Mouse (Mus musculus): ENCODE results near the gene Srf. TPM values are rescaled to one million over a fixed set of nuclear protein-coding genes. Genes with fewer than 3 reads are reported as not detected.
A peak's percentile ranks its signal among the peaks of the same experiment; 100 is the strongest.
"Not testable (repeated sequence)": the region's sequence is repeated elsewhere in the genome, so short reads cannot be mapped to it uniquely, and the experiment has no call there.

Gene Srf
- 10 to 100 TPM; 80.0 to 87.2 TPM for total RNA-seq (2021)
- long read RNA-seq, experiment 1, transcript Srf-201 (7 exons, 2,616 nt) = major isoform, 38 of 110 reads
- long read RNA-seq, experiment 1, partial matches to known transcripts = 24 of 110 reads
- long read RNA-seq, experiment 1, other reads (novel, unspliced or antisense) = 45 of 110 reads
- long read RNA-seq, experiment 2, transcript Srf-201 (7 exons, 2,616 nt) = major isoform, 34 of 77 reads
- long read RNA-seq, experiment 2, partial matches to known transcripts = 13 of 77 reads
- long read RNA-seq, experiment 2, other reads (novel, unspliced or antisense) = 27 of 77 reads

DNA sequence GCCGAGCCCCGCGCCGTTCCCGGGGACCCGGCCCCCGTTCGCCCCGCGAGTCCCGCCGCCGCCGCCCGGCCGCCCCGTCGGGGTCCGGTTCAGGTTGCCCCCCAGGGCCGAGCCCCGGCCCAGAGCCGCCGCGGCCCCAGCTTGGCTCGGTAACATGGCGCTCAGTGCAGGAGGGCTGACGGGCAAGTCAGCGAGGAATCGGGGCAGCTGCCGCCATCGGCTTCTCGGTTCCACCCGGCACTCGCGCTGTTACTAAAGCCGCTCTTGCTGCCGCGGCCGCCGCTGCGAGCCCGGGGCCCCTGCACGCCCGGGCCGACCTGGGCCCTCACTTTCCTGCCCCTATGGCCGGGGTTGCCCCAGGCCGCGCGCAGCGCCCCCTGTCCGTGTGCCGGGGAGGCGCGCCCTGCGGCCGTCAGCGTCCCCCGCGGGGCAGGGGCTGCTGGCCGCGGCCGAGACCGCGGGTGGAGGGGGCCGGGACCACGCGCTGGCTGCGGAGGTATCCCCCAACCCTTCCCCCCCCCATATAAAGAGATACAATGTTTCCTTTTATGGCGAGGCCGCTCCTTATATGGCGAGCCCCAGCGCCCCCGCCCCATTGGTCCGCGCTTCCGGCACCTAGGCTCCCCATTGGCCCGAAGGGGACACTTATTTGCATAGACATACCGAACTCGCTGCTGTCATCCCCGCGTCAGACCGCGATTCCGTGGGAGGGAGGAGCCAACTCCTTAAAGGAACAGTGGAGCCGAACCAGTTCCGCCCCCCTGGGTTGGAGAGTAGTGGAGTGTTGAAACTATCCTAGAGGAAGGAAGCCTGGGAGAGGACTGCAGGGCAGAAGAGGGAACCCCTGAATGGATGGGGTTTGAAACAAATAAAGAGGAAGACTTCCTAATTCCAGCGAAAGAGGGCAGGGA, at the start of gene Srf:
Gene Srf (minus strand): TSS at position 503 of the 911 bp plus-strand sequence.
- DNase-seq (ENCODE audit: low spot score) = peak; percentile 97

DNA sequence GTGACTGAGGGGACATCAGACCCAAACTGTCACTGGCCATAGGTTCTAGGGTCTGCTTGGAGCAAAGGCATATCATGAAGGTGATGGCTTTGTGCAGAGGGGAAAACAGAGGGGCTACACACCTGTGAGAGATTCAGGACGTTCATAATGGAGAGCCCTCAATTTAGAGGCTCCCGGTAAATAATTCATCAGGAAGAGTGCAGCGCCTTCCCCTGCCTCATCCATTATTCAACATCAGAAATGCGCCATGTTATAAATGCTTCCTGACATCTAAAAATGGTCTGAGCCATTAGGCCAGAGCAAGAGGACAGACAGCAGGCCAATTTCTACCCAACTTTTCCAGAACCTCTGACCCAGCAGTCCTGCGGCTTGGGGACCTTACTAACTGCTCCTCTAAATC, 49.2 kb upstream of the Srf start:
- DNase-seq (ENCODE audit: low spot score) = no peak

DNA sequence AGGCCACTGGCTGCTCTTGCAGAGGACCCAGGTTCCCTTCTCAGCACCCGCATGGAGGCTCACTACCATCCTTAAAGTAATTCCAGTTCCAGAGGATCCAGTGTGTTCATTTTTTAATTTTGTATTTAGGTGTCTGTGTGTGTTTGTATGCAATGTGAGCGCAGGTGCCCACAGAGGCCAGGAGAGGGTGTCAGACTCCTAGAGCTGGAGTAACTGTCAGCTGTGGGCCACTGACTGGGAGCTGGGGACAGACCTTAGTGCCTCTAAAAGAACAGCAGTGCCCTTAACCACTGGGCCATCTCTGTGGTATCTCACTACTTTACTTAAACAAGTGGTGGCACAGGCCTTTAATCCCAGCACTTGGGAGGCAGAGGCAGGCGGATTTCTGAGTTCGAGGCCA, 47.3 kb upstream of the Srf start:
- DNase-seq (ENCODE audit: low spot score) = no peak

DNA sequence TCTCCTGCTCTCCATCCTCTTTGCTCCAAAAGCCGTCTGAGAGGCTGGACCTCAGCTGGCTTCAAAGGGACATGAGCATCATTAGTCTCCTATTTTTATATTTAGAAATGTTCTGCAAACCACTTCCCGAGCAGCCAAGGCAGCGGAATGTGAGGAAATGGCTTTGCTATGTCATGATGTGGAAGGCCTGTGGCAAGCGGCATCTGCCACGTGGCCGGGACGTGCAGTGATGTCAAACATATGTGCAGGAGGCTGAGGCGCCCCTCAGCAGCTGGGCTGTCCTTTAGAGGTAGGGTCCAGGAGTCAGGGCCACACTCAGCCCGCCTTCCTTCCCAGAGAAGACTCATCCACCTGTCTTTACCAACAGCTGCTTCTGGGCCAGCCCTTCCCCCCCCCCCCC, 46.2 kb upstream of the Srf start:
- DNase-seq (ENCODE audit: low spot score) = no peak

DNA sequence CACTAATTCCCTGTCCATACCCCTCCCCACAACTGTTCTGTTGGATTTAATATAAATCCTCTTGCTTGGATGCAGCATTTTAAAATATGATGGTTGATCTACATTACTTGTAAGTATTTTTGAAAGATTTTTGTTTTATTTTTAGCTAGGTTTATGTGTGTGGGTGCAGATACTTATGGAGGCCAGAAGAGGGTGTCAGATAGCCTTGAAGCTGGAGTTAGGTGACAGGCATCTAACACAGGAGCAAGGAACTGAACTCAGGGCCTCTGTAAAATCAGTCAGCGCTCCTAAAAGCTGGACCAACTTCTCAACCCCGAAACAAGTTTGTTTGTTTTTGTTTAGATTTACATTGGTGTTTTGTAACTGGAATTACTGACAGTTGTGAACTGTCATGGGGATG, 44.6 kb upstream of the Srf start:
- DNase-seq (ENCODE audit: low spot score) = no peak

DNA sequence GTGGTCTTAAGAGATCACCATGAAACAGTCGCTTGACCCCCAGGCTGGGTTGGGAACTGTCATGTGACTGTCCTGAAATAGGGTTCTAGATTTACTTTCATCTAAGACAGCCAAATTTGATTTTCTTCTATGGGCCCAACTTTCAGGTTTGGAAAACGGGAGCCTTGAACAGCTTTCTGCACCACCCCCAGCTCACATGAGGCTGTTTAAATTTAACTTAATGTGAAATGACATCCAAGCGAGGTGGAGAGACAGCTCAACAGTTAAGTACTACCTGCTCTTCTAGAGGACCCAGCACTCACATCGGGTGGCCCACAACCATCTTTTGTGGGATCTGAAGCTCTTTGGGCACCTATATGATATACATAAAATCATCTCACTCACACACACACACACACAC, 43.0 kb upstream of the Srf start:
- DNase-seq (ENCODE audit: low spot score) = no peak

DNA sequence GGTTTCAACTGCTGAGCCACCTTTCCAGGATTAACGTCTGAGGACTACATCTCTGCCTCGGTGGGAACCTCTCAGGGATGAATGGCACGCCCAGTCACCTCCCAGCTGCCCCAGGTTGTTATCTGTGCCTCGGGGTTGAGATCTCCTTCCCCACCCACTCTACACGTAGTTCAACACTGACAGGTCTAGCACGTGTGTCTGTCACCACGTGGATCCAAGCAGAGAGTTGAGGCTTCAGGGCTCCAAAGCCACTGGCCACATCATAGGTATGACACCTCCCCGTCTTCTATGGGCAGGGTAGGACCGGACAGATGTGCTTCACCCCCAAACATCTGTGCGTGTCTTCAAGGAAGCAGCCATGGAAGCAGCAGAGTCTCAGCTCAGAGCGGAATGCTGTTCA, 42.0 kb upstream of the Srf start:
- DNase-seq (ENCODE audit: low spot score) = no peak

DNA sequence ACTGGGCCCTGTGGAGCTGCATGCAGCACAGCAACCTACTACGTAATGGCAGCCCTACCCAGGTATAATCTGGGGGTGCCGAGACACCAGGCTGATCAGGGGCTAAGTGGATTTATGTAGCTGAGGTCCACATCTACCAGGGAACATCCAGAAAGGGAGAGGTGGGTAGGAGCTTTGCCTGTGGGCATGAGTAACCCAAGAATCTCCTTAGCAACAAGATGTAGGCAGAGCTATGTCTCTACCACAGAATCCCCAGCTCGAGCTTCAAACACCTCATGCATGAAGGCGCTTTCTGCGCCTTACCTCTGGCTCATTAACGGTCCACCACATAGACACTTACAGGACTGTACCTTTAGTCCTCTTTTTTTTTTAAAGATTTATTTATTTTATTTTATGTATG, 39.4 kb upstream of the Srf start:
- no peak for DNase-seq (ENCODE audit: low spot score)

DNA sequence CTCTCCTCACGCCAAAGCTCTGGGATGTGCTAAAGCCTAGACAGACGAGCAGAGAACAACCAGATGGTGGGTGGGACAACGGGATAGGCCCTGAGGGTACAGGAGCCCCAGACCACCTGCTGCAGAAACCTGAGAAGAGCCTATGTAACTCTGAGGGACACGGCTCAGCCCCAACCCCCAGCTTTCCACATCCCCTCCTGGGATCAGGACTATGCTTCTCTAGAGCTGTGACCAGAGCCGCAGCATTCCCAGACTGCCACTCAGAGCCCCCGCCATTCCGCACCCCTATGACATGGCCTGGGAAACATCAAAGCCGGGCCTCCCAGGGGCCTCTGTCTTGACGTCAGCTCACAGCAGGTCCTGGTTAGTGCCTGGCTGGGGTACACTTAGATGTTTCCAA, 38.6 kb upstream of the Srf start:
- no peak for DNase-seq (ENCODE audit: low spot score)

DNA sequence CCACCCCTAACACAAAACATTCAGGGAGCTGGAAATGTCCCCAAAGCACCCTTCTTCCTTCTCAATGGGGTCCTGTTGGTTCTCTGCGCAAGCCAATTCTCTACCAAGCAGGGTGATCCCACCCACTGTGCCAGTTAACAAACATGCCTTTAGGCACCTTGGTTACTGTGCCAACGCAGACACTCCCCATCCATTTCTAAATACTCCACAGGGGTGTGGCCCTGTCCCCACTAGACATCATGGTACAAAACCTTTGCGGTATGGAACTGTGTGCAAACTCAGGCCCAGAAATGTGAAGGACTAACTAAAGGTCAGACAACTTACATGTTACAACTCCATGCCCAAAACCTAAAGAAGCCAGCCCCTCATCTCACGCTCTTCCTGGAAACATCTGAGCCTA, 37.1 kb upstream of the Srf start:
- no peak for DNase-seq (ENCODE audit: low spot score)

DNA sequence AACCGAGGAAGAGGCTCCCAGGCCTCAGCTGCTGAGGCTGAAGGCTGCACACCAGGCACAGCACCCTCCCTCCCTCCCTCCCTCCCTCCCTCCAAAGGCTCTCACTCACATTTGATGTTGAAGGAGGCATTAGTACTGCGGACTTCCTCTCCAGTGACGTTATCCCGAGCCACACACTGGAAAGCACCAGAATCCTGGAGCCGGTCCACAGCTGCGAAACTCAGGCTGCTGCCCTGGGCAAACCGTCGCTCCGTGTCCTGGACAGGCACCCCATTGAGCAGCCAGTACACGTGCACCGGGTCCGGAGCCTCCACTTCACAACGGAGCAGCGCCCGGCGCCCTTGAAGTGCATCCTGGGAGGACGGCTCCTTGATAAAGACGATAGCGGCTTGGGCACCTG, 35.4 kb upstream of the Srf start:
- DNase-seq (ENCODE audit: low spot score) = no peak

DNA sequence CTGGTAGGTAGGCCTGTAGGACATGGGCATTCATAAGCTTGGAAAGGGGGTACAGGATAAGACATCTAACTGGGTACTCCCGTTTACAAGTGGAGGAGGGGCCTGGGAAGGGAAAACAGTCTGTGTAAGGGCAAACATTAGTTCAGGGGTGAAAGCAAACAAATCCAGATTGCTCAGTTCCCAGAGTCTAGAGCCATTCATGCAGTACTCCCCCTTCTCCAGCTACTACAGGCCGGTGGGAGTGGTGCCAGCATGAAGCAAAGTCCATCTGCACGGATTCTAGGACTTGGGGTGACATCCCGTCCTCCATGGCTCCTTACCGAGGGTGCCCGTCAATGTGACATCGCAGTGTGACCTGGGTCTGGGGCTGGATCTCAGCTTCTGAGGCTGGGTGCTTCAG, 34.5 kb upstream of the Srf start:
- no peak for DNase-seq (ENCODE audit: low spot score)

DNA sequence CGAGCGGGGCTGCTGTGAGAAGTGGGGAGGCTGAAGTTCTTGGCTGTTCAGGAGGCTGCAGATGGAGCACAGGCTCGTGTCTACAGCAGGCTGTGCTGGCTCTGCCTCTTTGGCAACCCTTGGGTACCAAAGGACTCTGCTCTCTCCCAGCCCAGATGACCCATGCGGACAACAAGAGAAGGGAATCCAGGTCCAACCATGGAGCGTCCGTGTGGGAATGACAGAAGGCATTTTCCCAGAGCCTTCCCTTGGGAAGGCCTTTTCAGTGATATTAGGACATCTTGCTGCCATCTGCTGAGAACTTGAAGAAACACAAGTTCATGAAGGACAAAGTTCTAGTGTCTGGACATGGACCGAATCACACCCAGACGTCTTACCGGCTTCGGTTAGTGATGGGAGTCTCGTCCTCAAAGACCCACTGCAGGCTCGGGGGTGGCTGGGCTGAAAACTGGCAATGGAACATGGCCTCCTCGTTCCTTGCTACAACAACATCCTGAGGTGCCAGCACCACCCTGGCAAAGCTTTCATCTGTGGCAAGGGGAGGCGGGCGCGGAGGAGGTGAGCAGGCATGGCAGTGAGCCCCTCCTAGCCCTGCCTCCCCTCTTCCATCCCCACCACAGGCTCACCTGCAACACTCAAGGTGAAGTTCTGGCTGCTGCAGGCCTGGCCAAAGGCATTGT, 33.8 kb upstream of the Srf start:
- no peak for DNase-seq (ENCODE audit: low spot score)

DNA sequence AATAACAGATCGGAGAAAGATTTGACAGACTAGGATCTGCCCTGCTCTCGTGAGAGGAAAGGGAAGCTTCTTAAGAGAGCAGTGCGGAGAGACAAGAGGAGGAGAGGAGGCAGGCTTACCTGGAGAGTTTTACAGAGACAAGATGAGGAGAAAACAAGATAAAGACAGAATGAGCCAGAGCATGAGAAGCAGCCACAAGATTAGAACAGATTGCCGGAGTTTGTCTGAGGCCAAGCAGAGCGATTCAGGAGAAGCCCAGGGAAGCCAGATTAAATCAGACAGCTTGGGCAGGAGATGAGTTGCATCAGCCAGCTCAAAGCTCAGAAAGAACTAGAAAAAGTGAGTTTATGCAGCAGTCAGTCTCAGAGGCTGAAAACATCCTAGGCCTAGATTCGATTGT, 32.9 kb upstream of the Srf start:
- no peak for DNase-seq (ENCODE audit: low spot score)

DNA sequence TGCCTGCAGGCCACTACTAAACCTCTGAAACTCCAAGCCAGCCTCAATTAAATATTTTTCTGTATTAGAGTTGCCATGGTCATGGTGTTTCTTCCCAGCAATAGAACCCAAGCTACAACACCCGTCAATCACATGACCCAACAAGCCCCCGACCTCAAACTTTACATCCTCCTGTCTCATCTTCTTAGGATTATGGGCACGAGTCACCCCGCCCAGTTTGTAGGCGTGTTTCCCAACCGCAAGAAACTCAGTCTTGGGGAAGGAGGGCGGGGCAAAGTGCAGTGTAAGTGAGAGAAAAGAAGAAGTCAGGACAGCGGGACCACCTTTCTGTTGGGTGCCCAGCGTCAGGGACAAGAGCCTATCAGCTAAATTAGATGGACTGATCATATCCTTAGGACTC, 32.2 kb upstream of the Srf start:
- no peak for DNase-seq (ENCODE audit: low spot score)

DNA sequence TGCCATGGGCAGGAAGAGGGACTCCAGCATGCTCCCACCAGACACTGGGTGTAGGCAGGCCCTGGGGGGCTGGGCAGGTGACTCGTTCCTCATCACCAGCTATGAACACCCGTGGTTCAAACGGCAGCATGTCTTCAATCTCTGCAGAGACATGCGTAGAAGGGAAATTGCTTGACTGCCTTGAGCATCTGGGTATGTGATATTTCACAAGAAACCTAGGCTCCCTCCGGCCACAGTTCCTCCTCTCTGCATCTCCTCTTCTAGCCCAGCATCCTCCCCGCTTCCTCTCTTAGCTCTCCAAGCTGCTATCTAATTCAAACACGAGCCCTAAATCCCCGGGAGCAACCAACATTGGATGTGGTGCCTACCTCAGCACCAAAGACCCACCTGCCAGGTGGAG, 30.4 kb upstream of the Srf start:
- no peak for DNase-seq (ENCODE audit: low spot score)

DNA sequence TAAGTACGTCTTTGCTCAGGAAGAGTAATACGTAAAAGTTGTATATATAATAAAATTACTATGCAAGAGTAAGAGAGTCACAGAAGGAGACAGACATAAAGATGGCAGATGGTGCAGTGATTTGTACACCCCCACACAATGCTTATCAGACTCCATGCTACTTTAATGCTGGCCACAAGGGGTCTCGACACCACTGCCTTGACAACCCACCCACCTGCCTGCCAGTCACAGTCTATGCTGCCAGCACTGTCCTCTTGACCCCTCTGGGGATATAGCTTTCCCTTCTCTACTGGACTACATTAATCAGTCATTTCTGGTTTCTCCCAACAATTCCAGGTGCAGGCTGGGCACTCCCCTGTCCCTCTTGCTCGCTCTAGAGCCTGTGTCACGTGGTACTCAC, 22.7 kb upstream of the Srf start:
- DNase-seq (ENCODE audit: low spot score) = no peak

DNA sequence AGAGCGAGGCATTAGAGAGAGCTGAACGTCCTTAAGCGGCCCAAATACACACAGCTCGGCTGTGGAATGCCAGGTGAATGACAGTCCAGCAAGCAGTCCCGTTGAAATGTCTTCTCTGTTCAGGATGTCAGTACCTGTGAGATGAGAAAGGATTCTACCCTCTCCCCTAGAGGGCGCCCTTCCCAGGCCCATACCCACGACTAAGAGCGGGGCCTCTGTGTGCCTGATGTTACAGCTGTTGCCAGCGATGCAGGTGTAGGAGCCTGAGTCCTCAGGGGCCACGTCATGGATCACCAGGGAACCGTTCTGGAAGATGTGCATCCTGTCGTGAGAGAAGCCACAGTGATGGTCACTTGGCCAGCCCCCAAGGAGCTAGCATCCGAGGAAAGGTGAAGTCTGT, 20.1 kb upstream of the Srf start:
- no peak for DNase-seq (ENCODE audit: low spot score)

DNA sequence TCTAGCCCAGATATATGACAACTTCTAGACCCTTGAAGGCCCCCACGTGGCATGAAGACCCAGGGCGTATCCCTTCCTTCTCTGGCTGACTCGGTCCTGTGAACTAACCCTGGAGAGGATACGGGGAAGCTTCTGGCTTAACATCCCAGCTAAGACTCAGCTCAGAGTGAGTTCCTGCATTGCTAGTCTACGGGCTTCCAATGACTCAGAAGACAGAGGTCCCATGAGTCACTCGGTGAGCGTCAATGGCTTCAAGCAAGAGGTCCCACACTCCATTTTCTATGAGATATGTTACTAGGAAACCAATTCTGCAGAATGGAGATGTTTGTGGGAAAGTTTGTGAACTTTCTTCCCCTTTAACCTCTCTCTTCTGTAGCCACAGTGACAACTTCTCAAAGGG, 18.6 kb upstream of the Srf start:
- DNase-seq (ENCODE audit: low spot score) = no peak

DNA sequence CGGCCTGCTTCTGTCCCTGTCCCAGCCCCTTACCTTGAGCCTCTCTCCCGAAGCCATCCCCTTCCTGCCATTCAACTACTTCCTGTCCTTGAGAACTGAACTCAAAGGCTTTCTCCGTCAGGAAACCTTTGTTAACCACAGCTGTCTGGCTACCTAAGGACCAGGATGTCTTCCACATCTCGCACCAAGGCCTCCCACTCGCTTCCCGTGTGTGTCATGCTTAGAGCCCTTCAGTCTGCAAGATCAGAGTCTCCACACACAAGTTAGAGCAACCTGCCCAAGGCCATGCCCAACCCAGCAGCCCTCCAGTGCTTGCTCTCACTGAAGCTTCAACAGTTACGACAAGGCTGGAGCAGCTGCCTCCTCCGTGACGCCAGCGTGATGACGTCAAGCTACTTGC, 15.0 kb upstream of the Srf start:
- no peak for DNase-seq (ENCODE audit: low spot score)

DNA sequence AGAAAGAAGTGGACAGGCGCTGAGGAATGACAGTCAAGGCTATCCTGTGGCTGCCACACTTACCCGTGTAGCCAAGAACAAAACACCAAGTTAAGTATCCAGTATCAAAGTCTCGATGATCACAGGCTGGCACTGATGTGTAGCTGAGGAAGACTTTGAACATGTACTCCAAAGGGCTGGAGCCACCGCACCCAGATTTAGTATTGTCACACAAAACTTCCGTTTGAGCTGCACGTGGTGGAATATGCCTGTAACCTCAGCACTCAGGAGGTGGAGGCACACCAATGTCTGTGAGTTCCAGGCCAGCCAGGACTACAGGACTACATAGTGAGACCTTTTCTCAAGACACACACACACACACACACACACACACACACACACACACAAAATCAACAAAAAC, 3.2 kb upstream of the Srf start:
- DNase-seq (ENCODE audit: low spot score) = no peak

DNA sequence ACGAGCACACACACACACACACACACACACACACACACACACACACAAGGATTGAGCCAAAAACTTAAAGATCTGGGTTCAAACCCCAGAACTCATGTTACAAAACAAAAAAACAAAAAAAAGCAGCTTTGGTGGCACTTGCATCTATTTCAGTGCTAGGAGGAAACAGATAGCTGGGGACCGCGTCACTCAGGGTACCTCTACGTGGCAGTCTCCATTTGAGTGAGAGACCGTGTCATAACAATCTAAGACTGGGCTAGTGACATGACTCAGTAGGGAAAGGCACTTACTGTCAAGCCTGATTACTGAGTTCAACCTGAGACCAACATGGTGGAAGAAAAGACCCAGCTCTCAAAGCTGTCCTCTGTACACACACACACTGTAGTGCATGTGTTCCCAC, 2.2 kb upstream of the Srf start:
- DNase-seq (ENCODE audit: low spot score) = no peak

DNA sequence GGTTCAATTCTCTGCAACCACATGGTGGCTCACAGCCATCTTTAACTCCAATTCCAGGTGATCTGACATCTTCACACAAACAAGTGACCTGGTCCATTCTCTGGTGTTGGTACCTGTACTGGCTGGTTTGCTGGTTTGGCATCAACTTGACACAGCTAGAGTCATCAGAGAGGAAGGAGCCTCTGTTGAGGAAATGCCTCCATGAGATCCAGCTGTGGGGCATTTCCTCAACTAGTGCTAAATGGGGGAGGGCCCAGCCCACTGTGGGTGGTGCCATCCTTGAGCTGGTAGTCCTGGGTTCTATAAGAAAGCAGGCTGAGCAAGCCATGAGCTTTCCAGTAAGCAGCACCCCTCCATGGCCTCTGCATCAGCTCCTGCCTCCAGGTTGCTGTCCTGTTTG, 1.3 kb upstream of the Srf start:
- not testable (repeated sequence) for DNase-seq (ENCODE audit: low spot score)

All from gastrocnemius, adult 18-20 months (tissue).